Mouse (Mus musculus) myocyte (in vitro differentiated cells): ENCODE measurements at regions not wholly inside any gene's neighbourhood (a gene's known extent, or its start where the extent isn't known, plus 50 kb on each side); places are given as distances from the start of the nearest gene placed in this dataset.

Experiments
- CEBPB ChIP-seq: IDR thresholded peaks from 2 replicates; pipeline ENCODE4 v1.6.1; 2011; ENCODE audit warnings: mild to moderate bottlenecking, moderate library complexity; ENCODE audit not compliant: poor library complexity, insufficient read depth, severe bottlenecking
- E2F4 ChIP-seq: IDR thresholded peaks from one replicate; pipeline ENCODE4 v1.6.1; 2011; ENCODE audit warnings: mild to moderate bottlenecking, control low read depth, moderate library complexity; ENCODE audit not compliant: insufficient read depth
- MAX ChIP-seq: IDR thresholded peaks from one replicate; pipeline ENCODE4 v1.6.1; 2011; ENCODE audit warnings: low read depth, mild to moderate bottlenecking, control low read depth
- MYOD1 ChIP-seq, 3 experiments: IDR thresholded peaks; one replicate each; pipeline ENCODE4 v1.6.1; 2011; ENCODE audit warnings: control low read depth in 2 of 3, low read depth in 2 of 3, mild to moderate bottlenecking in 2 of 3, moderate library complexity in 1 of 3; ENCODE audit not compliant: insufficient read length in 2 of 3, control insufficient read depth in 1 of 3
- MYOG ChIP-seq, 3 experiments: IDR thresholded peaks; one replicate each; pipeline ENCODE4 v1.6.1; 2011; ENCODE audit warnings: control low read depth in 2 of 3, low read depth in 2 of 3, mild to moderate bottlenecking in 2 of 3; ENCODE audit not compliant: insufficient read length in 2 of 3, control insufficient read depth in 1 of 3, insufficient read depth in 1 of 3
- POLR2A ChIP-seq: IDR thresholded peaks from one replicate; pipeline ENCODE4 v1.6.1; 2011; ENCODE audit warnings: low read depth, mild to moderate bottlenecking, control low read depth, moderate library complexity; ENCODE audit not compliant: insufficient read length
- POLR2AphosphoS2 ChIP-seq: IDR thresholded peaks from one replicate; pipeline ENCODE4 v1.6.1; 2011; ENCODE audit warnings: low read depth, control low read depth; ENCODE audit not compliant: insufficient read length
- REST ChIP-seq: IDR thresholded peaks from one replicate; pipeline ENCODE4 v1.6.1; 2011; ENCODE audit warnings: mild to moderate bottlenecking, control low read depth, moderate library complexity; ENCODE audit not compliant: insufficient read depth, insufficient read length
- SRF ChIP-seq: IDR thresholded peaks from one replicate; pipeline ENCODE4 v1.6.1; 2011; ENCODE audit warnings: low read depth; ENCODE audit not compliant: control insufficient read depth, insufficient read length
- TCF12 ChIP-seq: IDR thresholded peaks from one replicate; pipeline ENCODE4 v1.6.1; 2011; ENCODE audit warnings: mild to moderate bottlenecking, control low read depth; ENCODE audit not compliant: poor library complexity, insufficient read depth, severe bottlenecking
- TCF3 ChIP-seq: IDR thresholded peaks from one replicate; pipeline ENCODE4 v1.6.1; 2011; ENCODE audit warnings: low read depth, control low read depth; ENCODE audit not compliant: insufficient read length
- USF1 ChIP-seq: IDR thresholded peaks from one replicate; pipeline ENCODE4 v1.6.1; 2011; ENCODE audit warnings: low read depth, mild to moderate bottlenecking, control low read depth, moderate library complexity

GRCm38 (mm10) chr14:58822938-58823337 is 319.8 kb downstream of the 1700129C05Rik start:
- TF ChIP-seq TCF12 = peak; percentile 82
- TF ChIP-seq POLR2A = no peak
- no peak for TF ChIP-seq MAX
- no peak for TF ChIP-seq USF1
- TF ChIP-seq E2F4 = no peak
- TF ChIP-seq MYOG (IDR thresholded peaks at IDR 0.05; ENCODE audit: control insufficient read depth in 1 of 3, insufficient read depth in 1 of 3, insufficient read length in 2 of 3, low read depth in 2 of 3) = peak; percentile 84 to 99 (median 97)
- TF ChIP-seq MYOD1 (IDR thresholded peaks at IDR 0.05; ENCODE audit: control insufficient read depth in 1 of 3, insufficient read length in 2 of 3, low read depth in 2 of 3) = peak; percentile 52 to 100 (median 99)
- TF ChIP-seq CEBPB = no peak
- peak; percentile 76 for TF ChIP-seq TCF3
- no peak for TF ChIP-seq POLR2AphosphoS2
- no peak for TF ChIP-seq SRF
- TF ChIP-seq REST = no peak
